Mouse (Mus musculus) neural tube, postnatal 0 days (tissue): ENCODE measurements around the gene Olfr957. TPM values are rescaled to one million over a fixed set of nuclear protein-coding genes. Genes with fewer than 3 reads are reported as not detected.

Experiments used
- polyA plus RNA-seq: library from polyadenylated mRNA; unstranded; fragments of >200 nt; fragmentation: Nextera tagmentation; extraction: Ambion mirVana; gene quantifications from 2 replicates; pipeline ENCODE4 v1.2.1, GENCODE M21; 2015

Olfr957 gene
- polyA plus RNA-seq: not detected in 2 replicates

DNA sequence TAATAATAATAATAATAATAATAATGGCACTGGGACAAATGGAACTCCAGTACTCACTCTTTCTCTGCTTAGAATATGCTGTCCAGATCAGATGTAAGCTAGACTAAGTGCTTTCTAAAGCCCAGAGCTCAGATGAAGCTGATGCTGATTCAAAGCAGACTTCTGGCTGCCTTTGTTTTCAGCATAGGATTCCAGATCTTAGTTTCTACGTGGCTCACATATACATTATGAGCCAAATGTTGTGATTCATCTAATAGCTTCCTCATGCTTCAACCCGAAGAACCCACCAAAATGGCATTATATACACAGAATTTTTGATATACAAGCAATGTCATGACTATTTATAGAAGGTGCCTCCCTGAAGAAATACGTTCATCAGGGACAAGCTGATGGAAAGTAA is at the start of gene Olfr957:
Gene Olfr957 (minus strand): TSS at position 279 of the 400 bp plus-strand sequence.

DNA sequence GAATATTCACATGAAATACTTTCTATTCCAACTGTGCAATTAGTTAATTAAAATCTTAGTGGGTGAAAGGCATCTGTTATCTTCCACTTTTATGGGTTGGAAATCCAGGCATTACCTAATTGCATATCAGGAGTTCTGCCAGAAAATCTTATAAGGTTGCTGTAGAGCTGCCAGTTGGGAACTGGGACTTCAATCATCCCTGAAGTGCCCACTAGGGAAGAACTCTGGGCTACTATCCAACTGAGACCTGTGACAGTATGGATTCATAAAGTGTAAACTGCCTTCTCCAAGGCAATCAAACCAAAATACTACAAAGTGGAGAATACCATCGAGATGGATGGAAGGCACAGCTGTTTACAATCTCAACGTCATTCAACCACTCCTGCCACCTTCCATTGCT is 38.3 kb upstream of the Olfr957 start, which contains the start of gene Olfr958:
Gene Olfr958 (minus strand): TSS at position 109 of the 400 bp plus-strand sequence.

DNA sequence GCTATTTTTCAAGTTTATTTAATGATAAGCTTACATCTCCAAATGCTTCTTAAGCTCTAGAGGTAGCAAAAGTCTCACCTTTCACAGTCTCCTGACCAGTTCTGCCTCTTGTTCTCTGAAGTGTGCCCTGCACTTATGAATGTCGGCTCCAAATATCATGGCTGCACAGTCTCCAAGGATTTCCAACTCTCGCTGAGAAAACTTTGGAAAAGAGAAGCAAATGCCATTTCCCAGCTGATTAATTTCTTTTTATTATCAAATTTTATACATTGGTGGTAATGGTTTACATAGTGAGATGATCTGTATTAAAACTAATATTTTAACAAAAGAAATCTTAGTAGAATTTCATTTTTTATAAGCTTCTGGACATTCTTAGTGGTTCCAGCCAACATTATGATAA is 21.7 kb downstream of the Olfr957 start, which contains the start of gene Olfr44:
Gene Olfr44 (minus strand): TSS at position 101 of the 400 bp plus-strand sequence.

DNA sequence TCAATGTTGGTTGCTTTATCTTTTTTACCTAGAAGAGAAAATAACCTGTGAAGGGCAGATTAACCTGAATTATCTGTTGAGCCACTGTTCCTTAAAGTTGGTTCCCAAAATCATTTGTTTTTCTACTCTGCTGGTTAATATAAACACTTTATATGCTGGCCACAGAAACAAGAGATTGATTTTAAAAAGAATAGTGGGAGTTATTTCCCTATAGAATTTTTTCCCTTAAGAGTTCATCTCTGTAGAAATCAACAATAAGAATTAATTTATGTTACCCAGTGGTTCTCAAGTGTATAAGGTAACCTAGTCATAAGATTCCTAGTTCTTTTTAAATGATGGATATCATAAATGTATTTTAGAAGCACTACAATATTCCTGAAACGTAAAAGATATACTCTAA is 43.8 kb downstream of the Olfr957 start, which contains the start of gene Olfr955:
Gene Olfr955 (minus strand): TSS at position 101 of the 400 bp plus-strand sequence.

Other genes starting within 250 kb of the Olfr957 start
- gene Olfr945, start 239.0 kb downstream of the Olfr957 start, polyA plus RNA-seq: not detected in 2 replicates
- not detected in 2 replicates for gene Olfr948, start 189.8 kb downstream of the Olfr957 start, polyA plus RNA-seq
- not detected in 2 replicates for gene Olfr951, start 128.4 kb downstream of the Olfr957 start, polyA plus RNA-seq
- gene Olfr952, start 88.7 kb downstream of the Olfr957 start, polyA plus RNA-seq: not detected in 2 replicates
- not detected in 2 replicates for gene Olfr954, start 59.1 kb downstream of the Olfr957 start, polyA plus RNA-seq
- gene Olfr955, start 43.9 kb downstream of the Olfr957 start, polyA plus RNA-seq: not detected in 2 replicates
- not detected in 2 replicates for gene Olfr44, start 21.8 kb downstream of the Olfr957 start, polyA plus RNA-seq
- gene Olfr958, start 38.2 kb upstream of the Olfr957 start, polyA plus RNA-seq: not detected in 2 replicates
- 0.22 TPM in 1 of 2 replicates, not detected in the other for gene Olfr959, start 59.8 kb upstream of the Olfr957 start, polyA plus RNA-seq
- 190 and 211 TPM in 2 replicates for gene AW551984, start 88.6 kb upstream of the Olfr957 start, polyA plus RNA-seq
- gene Olfr148, start 94.8 kb upstream of the Olfr957 start, polyA plus RNA-seq: not detected in 2 replicates
- not detected in 2 replicates for gene Olfr960, start 105.6 kb upstream of the Olfr957 start, polyA plus RNA-seq
- gene Olfr961, start 129.3 kb upstream of the Olfr957 start, polyA plus RNA-seq: not detected in 2 replicates
- gene Olfr963, start 151.4 kb upstream of the Olfr957 start, polyA plus RNA-seq: not detected in 2 replicates
- gene Olfr149, start 191.3 kb upstream of the Olfr957 start, polyA plus RNA-seq: not detected in 2 replicates
- gene Olfr965, start 195.5 kb upstream of the Olfr957 start, polyA plus RNA-seq: not detected in 2 replicates
- not detected in 2 replicates for gene Olfr150, start 215.2 kb upstream of the Olfr957 start, polyA plus RNA-seq
- gene Olfr967, start 230.4 kb upstream of the Olfr957 start, polyA plus RNA-seq: not detected in 2 replicates